Mouse (Mus musculus) heart, postnatal 0 days (tissue): ENCODE results near the gene Alpk1. TPM values are rescaled to one million over a fixed set of nuclear protein-coding genes. Genes with fewer than 3 reads are reported as not detected.

Source experiments
- ATAC-seq: fragments of 200-750 bp; cut with Nextera tagmentation; 2 replicates; pipeline ENCODE4 v1.8.0; 2017; ENCODE audit warnings: low read depth, moderate number of reproducible peaks, moderate library complexity; ENCODE audit not compliant: insufficient read depth
- DNase-seq: peaks from one replicate; pipeline ENCODE4 v3.0.0-alpha.2; 2016; ENCODE audit warnings: low spot score
- H3K27ac ChIP-seq: fragments of 300-500 bp; sonication (generic); 2 replicates; pipeline ENCODE4 v1.5.1; 2014; ENCODE audit warnings: low read depth, mild to moderate bottlenecking
- H3K27me3 ChIP-seq: fragments of 300-500 bp; sonication (generic); 2 replicates; pipeline ENCODE4 v1.6.1; 2014; ENCODE audit warnings: low read length, mixed read lengths; ENCODE audit not compliant: control insufficient read depth, insufficient read depth
- H3K36me3 ChIP-seq: fragments of 300-500 bp; sonication (generic); replicated peaks from 2 replicates; pipeline ENCODE4 v1.6.1; 2014; ENCODE audit warnings: low read length, mixed read lengths; ENCODE audit not compliant: control insufficient read depth, insufficient read depth
- H3K4me1 ChIP-seq: fragments of 300-500 bp; sonication (generic); 2 replicates; pipeline ENCODE4 v1.6.1; 2014; ENCODE audit warnings: antibody characterized with exemption; ENCODE audit not compliant: control insufficient read depth, insufficient read depth
- H3K4me2 ChIP-seq: fragments of 300-500 bp; sonication (generic); 2 replicates; pipeline ENCODE4 v1.6.1; 2014; ENCODE audit warnings: low read depth, mild to moderate bottlenecking, low read length, moderate library complexity
- H3K4me3 ChIP-seq: fragments of 300-500 bp; sonication (generic); 2 replicates; pipeline ENCODE4 v1.5.1; 2014; ENCODE audit warnings: low read depth, low read length
- H3K9ac ChIP-seq: fragments of 300-500 bp; sonication (generic); replicated peaks from 2 replicates; pipeline ENCODE4 v1.6.1; 2014; ENCODE audit warnings: low read depth, low read length, mixed read lengths
- H3K9me3 ChIP-seq: fragments of 300-500 bp; sonication (generic); replicated peaks from 2 replicates; pipeline ENCODE4 v1.6.1; 2016; ENCODE audit warnings: low read length; ENCODE audit not compliant: control insufficient read depth
- CTCF ChIP-seq: IDR thresholded peaks from 2 replicates; pipeline ENCODE4 v1.5.1; 2016; ENCODE audit warnings: antibody characterized with exemption, control low read depth, low read depth
- EP300 ChIP-seq: IDR thresholded peaks from 2 replicates; pipeline ENCODE4 v1.6.1; 2016; ENCODE audit warnings: antibody characterized with exemption, low read depth
- WGBS: fragments of 180-500 bp; shearing (Covaris S2); extraction: QIAGEN DNeasy Blood & Tissue Kit; methylation state at CpG from one replicate; pipeline ENCODE4 v1.1.7; 2014; 5-methylcytosine and 5-hydroxymethylcytosine counted together
- polyA plus RNA-seq: library from polyadenylated mRNA; unstranded; fragments of >200 nt; fragmentation: Nextera tagmentation; extraction: Ambion mirVana; gene quantifications from 2 replicates; pipeline ENCODE4 v1.2.1, GENCODE M21; 2015
- total RNA-seq: library from RNA; depleted of rRNA; stranded (reverse); fragments of >200 nt; gene quantifications from 2 replicates; pipeline ENCODE4 v1.2.3, GENCODE M21; 2014; ENCODE audit warnings: low replicate concordance

Alpk1 gene
- total and polyA plus RNA-seq, 2 experiments from 2014 or later, result 0.55 to 1.2 TPM

GRCm38 (mm10) chr3:127780921-127781320, 594 bp upstream of the Alpk1 start:
- WGBS, result 95% methylated on average over 9 of the region's 9 CpGs
- no peaks in the 10 kb centered on the region for H3K27me3 ChIP-seq
- ATAC-seq, result no peak
- no peaks in the 10 kb centered on the region; the same call in 1 of the 2 replicates for H3K4me1 ChIP-seq
- no peak overlapping the region for H3K4me2 ChIP-seq
- no peak overlapping the region for H3K4me3 ChIP-seq
- no peak overlapping the region for H3K27ac ChIP-seq
- H3K9me3 ChIP-seq, result no peaks in the 10 kb centered on the region
- TF ChIP-seq EP300 (no peak), CTCF (no peak)
- no peak overlapping the region for H3K9ac ChIP-seq
- H3K36me3 ChIP-seq, result no peaks in the 10 kb centered on the region
- DNase-seq, result no peak

GRCm38 (mm10) chr3:127769146-127769545, 11.2 kb downstream of the Alpk1 start:
- DNase-seq (no peak), ATAC-seq (no peak)
- TF ChIP-seq EP300, result no peak
- TF ChIP-seq CTCF, result no peak
- no peaks in the 10 kb centered on the region for H3K9me3 ChIP-seq
- H3K4me3 ChIP-seq, result no peak overlapping the region
- H3K27me3 ChIP-seq, result no peaks in the 10 kb centered on the region
- H3K4me1 ChIP-seq, result no peaks in the 10 kb centered on the region
- no peak overlapping the region for H3K9ac ChIP-seq
- WGBS, result 78% methylated on average over 11 of the region's 11 CpGs
- no peak overlapping the region for H3K4me2 ChIP-seq
- H3K27ac ChIP-seq, result no peak overlapping the region
- no peaks in the 10 kb centered on the region for H3K36me3 ChIP-seq

GRCm38 (mm10) chr3:127765971-127766370, 14.4 kb downstream of the Alpk1 start:
- H3K36me3 ChIP-seq, result no peaks in the 10 kb centered on the region
- no peak overlapping the region for H3K4me2 ChIP-seq
- DNase-seq (no peak), ATAC-seq (no peak)
- no peaks in the 10 kb centered on the region for H3K4me1 ChIP-seq
- H3K27me3 ChIP-seq, result 0 out of 2 replicates have a peak, but pooled peaks cover 6% of the 10 kb centered on the region
- no peak overlapping the region for H3K4me3 ChIP-seq
- no peak for TF ChIP-seq EP300
- TF ChIP-seq CTCF, result no peak
- no peak overlapping the region for H3K27ac ChIP-seq
- H3K9me3 ChIP-seq, result no peaks in the 10 kb centered on the region
- H3K9ac ChIP-seq, result no peak overlapping the region
- 61% methylated on average over 3 of the region's 3 CpGs for WGBS

- DNase-seq (no peak), ATAC-seq (no peak)
- H3K9me3 ChIP-seq, result no peaks in the 10 kb centered on the region
- WGBS, result 58% methylated on average over 5 of the region's 5 CpGs
- H3K4me1 ChIP-seq, result no peaks in the 10 kb centered on the region
- no peak overlapping the region for H3K9ac ChIP-seq
- H3K4me3 ChIP-seq, result no peak overlapping the region
- H3K36me3 ChIP-seq, result no peaks in the 10 kb centered on the region
- no peak overlapping the region for H3K4me2 ChIP-seq
- no peak overlapping the region for H3K27ac ChIP-seq
- peak; percentile 22; the same call in 1 of the 2 replicates for TF ChIP-seq CTCF
- TF ChIP-seq EP300, result no peak
- 0 out of 2 replicates have a peak, but pooled peaks cover 11% of the 10 kb centered on the region for H3K27me3 ChIP-seq
Measured at GRCm38 (mm10) chr3:127764541-127764940, 15.8 kb downstream of the Alpk1 start.

GRCm38 (mm10) chr3:127763076-127763612, 17.2 kb downstream of the Alpk1 start:
- H3K9ac ChIP-seq, result no peak overlapping the region
- DNase-seq (peak; percentile 74), ATAC-seq (peak; percentile 55; the same call in 1 of the 2 replicates)
- H3K4me2 ChIP-seq, result no peak overlapping the region
- H3K27me3 ChIP-seq, result peaks cover 20% of the 10 kb centered on the region
- H3K27ac ChIP-seq, result no peak overlapping the region
- 22% methylated on average over 7 of the region's 7 CpGs for WGBS
- no peaks in the 10 kb centered on the region for H3K36me3 ChIP-seq
- H3K4me1 ChIP-seq, result no peaks in the 10 kb centered on the region
- peak; percentile 89 for TF ChIP-seq CTCF
- no peak for TF ChIP-seq EP300
- H3K4me3 ChIP-seq, result no peak overlapping the region
- no peaks in the 10 kb centered on the region for H3K9me3 ChIP-seq

- 64% methylated on average over 8 of the region's 8 CpGs for WGBS
- ATAC-seq, result no peak
- no peaks in the 10 kb centered on the region for H3K9me3 ChIP-seq
- H3K9ac ChIP-seq, result no peak overlapping the region
- peaks cover 20% of the 10 kb centered on the region for H3K27me3 ChIP-seq
- TF ChIP-seq EP300 (no peak), CTCF (no peak)
- H3K36me3 ChIP-seq, result no peaks in the 10 kb centered on the region
- no peak for DNase-seq
- no peak overlapping the region for H3K4me3 ChIP-seq
- H3K4me1 ChIP-seq, result no peaks in the 10 kb centered on the region
- no peak overlapping the region for H3K4me2 ChIP-seq
- no peak overlapping the region for H3K27ac ChIP-seq
Measured at GRCm38 (mm10) chr3:127762403-127762802, 17.9 kb downstream of the Alpk1 start.
